Mouse (Mus musculus): ENCODE results near the gene Lsamp.

Lsamp gene

DNA sequence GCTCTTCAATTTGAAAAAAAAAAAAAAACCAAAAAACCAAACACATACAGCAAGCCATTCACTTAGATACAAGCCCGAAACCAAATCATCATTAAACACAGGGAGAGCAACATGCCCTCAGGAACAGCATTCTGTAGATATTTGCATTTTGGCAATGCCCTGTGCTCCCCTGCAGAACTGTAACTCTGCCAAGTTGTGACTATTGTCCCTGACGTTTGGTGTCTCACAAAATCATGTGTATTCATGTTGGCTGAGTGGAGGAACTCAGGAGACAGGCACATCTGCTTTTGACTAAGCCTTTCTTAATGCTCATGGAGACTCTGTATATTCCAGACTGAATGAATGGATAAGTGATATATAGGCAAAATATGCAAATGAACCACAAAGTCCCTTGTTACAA is 724.4 kb downstream of the Lsamp start:
- DNase-seq = no peak

DNA sequence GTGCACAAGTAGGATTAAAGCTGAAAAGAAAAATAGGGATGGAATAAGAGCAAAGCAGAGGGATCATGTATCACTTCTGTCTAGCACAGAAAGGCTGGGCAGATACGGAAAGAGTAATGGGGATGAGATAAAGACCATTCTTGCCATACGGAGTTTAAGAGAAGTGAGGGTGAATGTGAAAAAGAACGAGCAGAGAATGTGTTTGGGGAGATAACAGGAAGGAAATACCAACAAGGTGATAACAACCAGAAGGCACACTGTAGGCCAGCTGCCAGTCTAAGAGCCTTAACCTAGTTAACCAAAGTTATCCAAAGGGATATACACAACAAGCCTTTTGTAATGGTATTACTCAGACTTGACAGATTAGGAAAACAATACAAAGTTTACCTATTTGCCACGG is 725.4 kb downstream of the Lsamp start:
- DNase-seq = peak; percentile 1

DNA sequence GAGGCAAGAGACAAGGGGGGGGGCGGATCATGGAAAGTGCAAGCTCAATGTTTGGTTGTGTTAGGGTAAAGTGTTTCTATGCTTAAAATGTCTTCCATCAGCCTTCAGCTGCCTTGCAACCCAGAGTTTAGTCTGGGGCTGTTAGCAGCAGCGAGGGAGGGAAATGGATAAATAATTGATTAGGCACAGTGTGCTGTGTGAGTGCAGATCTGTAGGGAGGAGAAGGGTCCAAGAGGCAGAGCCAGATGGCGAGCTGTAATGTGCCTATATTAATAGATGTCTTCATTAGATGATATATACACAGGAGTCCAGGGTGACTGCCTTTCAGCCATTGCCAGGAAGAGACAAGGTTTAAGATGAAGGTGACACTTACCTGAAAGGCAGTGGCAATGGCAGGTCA is 725.9 kb downstream of the Lsamp start:
- DNase-seq = peak; percentile 21

DNA sequence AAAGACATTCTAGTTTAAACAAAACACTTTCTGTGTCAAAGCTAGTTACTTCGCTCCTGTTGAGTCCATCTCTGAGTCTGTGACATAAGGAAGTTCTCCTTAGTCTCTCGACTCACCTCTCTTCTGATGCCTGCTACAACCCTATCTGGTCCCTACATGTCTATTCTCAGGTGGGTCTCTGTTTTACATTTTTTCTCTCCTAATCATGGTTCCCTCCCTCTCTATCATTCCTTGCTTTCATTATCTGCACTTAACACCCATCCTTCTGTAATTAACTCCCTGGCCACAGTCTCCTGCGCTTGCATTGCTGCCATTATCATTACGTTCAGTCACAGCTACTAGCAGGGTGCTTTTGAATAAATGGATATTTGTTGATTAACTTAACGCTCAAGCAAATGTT is 726.3 kb downstream of the Lsamp start:
- DNase-seq = no peak

DNA sequence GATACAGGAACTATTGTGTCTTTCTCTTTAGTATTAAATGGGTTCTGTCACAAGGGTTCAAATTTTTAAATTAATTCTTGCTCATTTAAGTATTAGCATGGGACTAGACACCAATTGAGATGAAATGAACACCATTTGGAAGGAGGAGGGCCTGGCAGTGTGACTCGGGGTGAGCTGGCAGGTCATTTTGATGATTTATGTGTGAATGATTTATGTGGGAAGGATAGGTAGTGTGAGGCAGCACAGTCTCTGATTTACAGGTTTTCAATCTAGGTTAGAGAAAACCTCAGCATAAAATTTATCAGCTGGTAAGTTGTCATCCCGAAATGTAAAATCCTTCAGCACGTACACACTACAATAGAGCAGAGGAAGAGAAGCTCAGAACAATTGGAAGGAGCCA is 729.6 kb downstream of the Lsamp start:
- peak; percentile 4 for DNase-seq

DNA sequence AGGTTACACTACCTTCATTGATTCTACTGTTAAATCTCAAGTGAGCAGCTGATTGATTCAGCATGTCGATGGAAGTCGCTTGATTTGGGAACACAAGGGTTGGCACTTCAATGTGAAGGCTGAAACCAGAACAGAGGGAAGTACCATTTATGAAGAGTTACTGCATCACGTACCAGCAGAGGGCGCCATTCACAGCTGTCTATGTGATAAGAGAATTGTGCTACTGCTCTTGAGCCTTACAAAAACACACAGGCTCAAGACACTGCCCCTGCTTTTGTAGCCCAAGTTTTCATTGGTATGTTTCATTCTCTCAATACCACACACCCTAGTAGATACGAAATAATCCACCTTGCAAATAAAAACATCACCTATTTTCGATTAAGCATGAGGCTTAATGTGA is 754.9 kb downstream of the Lsamp start:
- DNase-seq = peak; percentile 77

DNA sequence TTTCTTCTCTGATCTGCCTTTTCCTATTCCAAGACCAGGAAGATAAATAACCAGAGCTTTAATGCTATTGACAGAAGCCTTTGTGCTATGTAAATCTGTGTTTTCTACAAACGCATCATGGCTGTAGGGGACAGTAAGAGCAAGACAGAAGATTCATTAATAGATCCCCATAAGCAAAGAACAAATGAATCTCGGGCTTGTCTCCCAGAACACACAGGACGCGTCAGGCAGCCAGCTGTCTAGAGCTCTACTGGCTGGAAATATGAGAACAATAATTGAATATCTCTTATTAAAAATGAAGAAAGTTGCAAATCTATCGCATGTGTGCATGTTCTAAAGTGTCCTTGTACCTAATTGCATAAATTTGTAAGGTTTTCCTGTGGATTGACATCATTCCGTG is 755.6 kb downstream of the Lsamp start:
- no peak for DNase-seq

DNA sequence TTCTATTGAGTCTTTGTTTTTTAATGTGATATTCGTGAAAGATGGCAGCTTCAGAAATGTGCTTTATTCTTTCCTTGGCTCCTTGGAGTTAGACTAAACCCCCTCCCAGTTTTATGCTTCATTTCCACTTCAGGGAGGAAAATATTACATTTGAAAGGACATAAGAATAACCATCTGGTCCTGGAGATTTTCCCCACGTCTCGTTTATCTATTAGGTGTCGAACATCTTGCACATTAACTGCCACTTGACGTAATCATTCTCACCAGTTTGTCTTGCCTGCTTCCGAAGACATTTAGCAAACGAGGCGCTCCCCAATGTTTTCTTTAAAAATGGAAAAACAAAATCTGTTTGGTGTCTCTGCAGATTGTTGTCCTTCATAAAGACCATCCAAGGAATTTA is 756.1 kb downstream of the Lsamp start:
- no peak for DNase-seq

DNA sequence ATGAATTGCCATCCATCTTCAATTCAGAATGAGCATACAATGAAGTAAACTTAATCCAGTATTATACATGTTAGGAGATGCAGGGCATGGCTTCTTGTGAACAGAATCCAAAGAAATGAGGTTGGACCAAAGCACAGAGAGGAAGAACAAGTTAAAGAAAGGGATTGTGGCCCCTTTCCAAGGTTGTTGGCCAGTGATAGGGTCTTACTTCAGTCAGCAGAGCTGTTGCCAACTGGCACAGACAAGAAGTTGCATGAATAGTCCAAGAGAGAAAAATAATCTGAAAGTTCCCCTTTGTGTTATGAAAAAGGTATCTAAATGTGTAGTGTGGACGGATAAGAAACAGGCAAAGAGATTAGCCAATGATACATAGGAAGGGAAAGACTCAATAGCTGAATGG is 843.0 kb downstream of the Lsamp start:
- DNase-seq = no peak

DNA sequence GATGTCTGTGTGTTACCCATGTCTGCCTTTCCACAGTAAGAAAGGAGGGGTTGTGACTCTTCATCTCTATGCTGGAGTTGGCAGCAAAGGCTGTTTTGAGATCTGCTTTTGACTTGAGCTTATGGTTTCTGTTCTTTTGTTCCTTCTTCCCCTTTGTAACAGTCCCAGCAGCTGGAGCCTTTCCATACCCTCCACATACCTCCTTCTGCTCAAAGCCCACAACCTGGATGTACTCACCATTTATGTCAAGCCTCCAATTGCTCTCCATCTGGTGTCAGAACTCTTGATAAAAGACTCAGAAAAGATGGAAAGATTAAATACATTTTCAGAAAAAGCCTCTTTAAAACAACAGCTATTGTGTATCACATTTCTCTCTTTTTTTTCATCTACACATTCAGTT is 847.4 kb downstream of the Lsamp start:
- no peak for DNase-seq

DNA sequence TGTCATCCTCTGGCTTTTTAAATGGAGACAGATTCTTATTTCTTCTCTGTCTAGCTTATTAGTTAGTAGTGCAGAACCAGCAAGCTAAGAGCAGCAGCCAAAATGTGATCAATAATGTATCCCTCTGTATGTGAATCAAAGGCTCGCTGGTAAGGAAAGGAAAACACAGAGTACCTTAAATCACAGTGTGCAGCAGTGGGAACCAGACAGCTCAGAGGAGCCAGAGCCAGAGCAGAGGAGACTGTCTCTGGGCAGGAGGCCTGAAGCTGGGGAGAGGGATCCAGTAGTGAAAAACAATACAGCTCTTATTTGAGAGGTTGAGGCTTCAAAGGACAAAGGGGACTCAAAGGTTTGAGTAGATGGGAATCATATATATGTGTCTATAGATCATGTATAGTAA is 857.6 kb downstream of the Lsamp start:
- DNase-seq = no peak

DNA sequence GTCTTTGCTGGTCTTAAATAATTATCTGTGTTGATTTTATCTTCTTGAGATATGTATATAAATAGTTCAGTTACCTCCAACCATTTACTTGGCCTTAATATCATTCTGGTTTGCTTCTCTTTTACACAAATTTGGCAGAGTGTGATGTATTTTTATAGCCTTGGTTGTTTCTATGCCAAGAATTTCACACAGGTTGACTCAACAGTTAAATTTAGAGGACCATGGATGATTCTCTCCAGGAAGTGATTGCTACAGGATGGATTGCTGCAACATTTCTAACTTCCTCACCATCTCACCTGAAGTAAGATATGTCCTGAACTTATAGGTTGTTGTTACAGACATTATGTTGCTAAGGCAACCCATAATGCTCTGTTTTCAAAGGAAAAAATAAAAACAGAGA is 882.6 kb downstream of the Lsamp start:
- DNase-seq = no peak

DNA sequence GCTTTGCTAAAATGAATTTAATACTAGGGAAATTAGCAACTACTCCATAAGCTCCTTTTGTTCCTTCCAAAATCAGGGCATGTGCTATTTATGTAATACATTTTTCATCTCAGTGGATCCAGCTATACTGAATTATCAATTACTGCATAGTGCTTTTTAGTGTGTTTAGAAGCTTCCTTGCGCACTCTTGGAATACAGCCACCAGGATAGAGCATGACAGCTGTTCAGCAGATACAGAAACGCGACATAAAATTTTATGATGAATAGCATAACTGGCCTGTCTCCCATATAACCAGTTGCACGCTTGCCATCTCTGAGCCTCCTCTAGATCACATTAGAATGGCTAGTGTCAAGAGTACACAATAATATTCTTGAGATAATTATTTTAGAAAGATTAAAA is 894.1 kb downstream of the Lsamp start:
- no peak for DNase-seq

DNA sequence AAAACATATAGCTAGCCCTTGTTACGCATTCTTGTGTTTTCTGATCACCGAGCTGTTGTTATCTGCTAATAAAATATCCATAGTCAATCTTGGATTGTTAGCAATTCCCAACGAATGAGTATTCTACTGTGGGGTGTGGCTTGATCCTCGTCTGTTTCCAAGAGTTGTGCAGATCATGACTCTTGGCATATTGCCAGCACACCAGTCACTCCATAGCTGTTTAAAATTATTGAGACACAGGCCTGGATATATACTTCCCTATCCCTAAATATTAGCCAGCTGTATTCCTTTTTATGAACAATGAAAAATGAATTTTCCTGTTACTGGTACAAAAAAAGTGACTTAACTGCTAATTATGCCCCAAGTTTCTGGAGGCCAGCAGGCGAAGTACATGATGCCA is 897.8 kb downstream of the Lsamp start:
- DNase-seq = no peak

DNA sequence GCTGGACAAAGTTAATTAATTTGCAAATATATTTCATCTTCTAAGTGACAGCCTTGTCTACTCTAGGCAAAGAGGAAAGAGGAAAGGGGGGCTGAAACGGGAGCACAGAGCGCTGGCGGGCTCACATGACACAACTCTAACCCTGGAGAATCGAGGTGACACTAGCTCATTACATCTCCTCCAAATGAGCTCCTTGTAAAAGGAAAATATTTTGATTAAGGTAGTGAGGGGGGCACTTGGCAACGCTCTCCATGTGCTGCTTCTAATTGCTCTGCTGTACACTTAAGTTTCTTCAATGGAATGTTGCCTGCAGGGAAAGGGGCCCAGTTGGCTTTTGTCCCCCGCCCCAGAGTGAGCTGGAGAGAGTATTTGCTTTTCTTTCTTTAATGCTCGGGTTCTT is 907.2 kb downstream of the Lsamp start:
- peak; percentile 17 for DNase-seq

DNA sequence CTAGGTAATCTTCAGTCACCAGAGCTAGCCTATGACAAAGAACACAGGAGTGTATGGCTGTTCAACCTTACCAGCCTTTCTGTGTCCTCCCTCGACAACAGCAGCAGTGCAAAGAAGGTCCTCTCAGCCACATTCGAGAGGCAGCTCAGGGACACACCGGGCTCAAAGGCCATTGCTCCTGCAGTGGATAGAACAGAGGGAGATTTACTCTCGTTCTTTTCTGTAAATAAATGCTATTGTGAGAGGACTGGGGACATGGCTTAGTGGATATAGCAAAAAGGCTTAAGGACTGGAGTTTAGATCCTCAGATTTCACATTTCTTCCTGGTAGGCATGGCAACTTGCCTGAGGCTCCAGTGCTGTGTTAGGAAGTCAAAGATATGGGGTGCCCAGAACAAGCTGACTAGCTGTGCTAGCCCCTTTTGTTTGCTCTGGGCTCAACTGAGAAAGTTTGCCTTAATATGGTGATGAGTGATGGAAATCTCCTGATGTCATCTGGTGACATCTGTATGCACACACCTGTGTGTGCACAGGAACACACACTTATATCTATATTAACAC is 913.7 kb downstream of the Lsamp start:
- DNase-seq = peak; percentile 5

DNA sequence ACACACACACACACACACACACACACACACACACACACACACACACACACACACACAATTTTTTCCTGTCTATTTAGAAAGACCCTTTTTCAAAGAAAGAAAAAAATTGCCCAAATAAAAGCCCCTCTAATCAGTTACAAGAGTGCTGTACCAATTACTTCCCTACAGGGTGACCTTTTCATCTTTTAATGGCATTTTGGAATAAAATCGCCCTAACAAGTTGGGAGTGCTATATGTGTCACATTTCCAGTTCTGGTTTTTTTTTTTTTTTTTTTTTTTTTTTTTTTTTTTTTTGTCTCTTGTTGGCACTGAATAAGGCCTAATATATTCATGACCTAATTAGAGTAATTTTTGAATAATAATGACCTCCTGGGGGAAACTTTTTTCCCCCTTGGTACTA is 923.7 kb downstream of the Lsamp start:
- no peak for DNase-seq

DNA sequence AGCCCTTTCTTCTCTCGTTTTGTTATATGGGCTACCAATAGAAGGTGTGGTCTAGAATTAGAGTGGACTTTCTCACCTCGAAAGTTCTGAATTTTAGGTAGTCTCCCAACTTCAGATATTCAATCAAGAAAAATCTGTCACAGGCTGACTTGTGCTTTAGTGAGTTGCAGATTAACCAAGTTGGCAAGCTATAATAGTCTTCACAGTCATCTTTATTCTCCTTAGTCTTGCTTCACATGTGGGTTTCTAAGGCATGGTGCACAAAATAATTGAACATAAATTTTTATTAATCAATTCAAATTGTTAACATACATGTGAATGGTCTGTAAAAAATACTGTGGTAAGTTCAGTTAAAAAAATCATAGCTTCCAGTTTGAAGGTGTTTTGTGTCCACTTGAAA is 930.0 kb downstream of the Lsamp start:
- DNase-seq = no peak

DNA sequence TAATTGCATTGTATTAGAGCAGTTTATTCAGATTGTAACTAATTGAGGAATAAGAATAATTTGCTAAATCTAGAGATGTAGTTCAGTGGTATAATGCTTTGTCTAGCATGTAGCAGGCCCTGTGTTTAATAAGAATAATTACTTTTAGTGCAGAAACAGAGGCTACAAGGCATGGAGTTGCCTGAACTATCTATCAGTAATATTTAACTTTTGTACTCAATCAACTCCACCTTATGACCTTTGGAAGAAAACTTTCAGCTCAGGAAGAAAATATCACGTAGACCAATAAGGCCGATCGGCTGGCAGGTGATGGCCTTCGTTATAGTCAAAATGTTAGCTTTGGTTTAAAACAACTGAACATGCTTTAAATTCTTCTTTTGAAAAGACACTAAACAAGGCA is 946.4 kb downstream of the Lsamp start:
- no peak for DNase-seq

DNA sequence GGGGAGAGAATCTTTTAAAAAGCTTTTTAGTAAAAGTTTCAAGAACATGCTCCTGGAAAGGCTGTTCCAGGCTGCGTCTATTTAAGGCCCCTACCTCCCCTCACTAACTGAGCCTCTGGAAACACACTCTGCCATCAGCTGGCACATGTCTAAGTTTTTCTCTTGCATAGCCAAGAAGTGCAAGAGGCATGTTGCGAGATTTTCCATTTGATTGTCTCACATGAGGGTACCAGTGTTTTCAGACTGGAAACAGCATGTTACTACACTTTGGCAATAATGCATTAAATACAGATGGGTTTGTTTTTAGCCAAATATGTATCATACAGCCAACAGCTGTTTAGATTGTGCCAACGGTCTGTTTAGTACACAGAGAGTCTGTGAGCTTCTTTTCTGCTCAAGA is 958.1 kb downstream of the Lsamp start:
- DNase-seq = no peak

DNA sequence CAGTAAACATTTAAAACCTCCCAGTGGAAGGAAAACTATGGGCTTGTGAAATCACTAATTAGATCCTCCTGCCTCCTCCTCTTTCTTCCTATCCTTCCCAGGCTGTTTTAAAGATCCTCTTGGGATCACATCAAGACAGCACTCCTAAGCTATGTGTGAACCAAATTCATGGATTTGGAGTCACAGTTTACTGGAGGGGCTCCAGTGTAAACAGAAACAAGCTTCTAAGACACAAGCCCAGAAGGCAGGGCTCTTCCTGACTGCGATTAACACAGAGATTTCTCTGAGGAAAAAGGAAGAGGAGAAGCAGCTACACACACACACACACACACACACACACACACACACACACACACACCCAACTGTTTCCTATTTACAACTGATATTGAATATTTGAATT is 961.7 kb downstream of the Lsamp start:
- DNase-seq = no peak

DNA sequence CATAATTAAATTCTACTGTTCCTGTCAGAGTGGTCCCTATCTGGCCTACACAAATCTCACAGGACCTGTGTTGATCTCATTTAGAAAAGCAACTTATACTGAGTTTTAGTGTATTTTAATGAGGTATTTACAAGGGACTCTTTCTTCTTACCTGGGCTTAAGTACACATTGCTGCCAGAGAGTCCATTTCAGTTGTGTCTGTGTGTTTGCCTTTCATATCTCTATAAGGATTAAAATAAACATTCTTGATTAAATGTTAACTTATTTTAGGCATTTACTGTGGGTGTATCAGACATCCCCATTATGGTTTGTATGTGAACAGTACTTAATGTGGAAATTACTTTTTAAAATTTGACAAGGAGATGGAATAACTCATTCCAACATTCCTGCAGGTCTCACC is 963.9 kb downstream of the Lsamp start:
- DNase-seq = no peak

DNA sequence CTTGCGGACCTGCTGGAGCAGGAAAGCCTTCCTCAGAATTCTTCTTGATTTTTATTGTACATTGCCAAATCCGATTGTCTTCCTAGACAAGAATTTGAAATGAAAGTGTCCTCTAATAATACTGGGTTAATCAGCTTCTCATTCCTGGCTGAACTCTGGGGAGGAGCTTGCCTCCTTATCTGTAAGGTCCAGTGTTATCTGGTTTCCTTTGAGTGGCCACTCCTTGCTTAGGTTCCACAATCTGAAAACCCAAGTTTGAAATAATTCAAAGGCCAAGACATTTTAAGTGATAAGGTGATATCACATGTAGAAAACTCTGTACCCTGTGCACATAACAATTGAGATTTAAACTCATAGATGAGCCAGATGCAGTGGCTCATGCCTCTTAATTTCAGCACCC is 975.0 kb downstream of the Lsamp start:
- no peak for DNase-seq

DNA sequence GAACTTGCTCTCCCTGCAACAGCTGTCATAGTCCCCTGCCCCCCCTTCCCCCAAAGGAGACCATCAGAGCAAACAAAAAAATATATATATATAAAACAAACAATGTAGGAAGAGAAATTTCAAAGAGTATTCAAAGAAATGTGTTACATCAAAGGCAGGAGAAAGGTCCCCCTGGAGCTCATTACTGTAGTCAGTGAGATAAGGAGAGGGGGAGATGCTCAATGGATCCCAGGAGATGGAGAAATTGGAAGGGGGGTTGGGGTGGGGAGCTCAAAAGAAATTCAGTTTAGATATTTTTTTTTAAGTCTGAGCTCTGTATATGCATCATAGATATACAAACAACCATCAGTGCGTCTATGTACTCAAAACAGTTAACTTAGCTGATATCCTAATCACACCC is 976.4 kb downstream of the Lsamp start:
- no peak for DNase-seq

DNA sequence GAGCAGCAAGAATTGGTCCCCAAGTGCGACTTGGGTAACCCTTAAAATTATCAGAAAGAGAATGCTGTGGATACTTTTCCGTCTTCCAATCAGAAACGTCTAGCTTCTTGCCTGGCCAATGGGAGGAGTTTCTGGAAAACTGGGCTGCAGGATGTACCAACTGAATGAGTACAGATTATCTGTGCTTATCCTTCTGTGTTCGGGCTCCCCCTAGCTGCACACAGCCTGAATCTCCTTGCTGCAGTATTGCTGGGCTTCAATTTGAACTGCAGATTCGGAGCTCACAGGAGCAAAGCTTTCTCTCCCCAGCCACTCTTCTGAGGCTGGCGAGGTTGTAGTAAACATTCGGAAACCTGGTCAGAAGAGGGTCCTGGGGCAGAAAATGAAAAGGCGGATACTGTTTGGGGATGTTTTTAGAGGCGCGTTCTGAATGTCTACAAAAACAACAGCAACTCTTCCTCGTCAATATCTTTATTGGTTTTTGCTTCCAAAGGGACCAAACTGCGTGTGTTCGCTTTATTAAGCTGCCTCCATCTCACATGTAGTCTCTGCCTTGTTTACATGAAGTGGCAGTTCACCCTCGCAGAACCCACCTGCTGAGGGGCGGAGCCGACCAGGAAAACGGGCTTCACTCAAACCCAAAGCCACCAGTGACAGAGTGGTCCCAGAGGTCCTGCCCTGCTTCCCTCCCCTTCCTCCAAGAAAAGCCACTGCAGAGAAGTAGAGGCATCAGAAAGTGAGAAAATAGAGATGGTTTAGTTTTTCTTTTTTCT is 984.1 kb downstream of the Lsamp start:
- DNase-seq = peak; percentile 88

Measured in embryo, embryonic 11 days (tissue).